Mouse (Mus musculus) hindbrain, embryonic 15.5 days (tissue): ENCODE results near the gene Stard3. TPM values are rescaled to one million over a fixed set of nuclear protein-coding genes. Genes with fewer than 3 reads are reported as not detected.

Source experiments
- ATAC-seq: fragments of 200-750 bp; cut with Nextera tagmentation; 2 replicates; pipeline ENCODE4 v1.8.0; 2017; ENCODE audit warnings: low read depth, moderate number of reproducible peaks, moderate TSS enrichment; ENCODE audit not compliant: low FRiP score
- H3K27ac ChIP-seq: fragments of 300-500 bp; sonication (generic); replicated peaks from 2 replicates; pipeline ENCODE4 v1.5.1; 2015; ENCODE audit warnings: mild to moderate bottlenecking, inconsistent platforms
- H3K27me3 ChIP-seq: fragments of 300-500 bp; sonication (generic); 2 replicates; pipeline ENCODE4 v1.6.1; 2015; ENCODE audit warnings: control low read depth, inconsistent platforms
- H3K36me3 ChIP-seq: fragments of 300-500 bp; sonication (generic); 2 replicates; pipeline ENCODE4 v1.6.1; 2015; ENCODE audit warnings: control low read depth, inconsistent platforms
- H3K4me1 ChIP-seq: fragments of 300-500 bp; sonication (generic); replicated peaks from 2 replicates; pipeline ENCODE4 v1.6.1; 2015; ENCODE audit warnings: control low read depth, inconsistent platforms
- H3K4me2 ChIP-seq: fragments of 300-500 bp; sonication (generic); 2 replicates; pipeline ENCODE4 v1.6.1; 2015; ENCODE audit warnings: moderate library complexity, mild to moderate bottlenecking, inconsistent platforms
- H3K4me3 ChIP-seq: fragments of 300-500 bp; sonication (generic); 2 replicates; pipeline ENCODE4 v1.5.1; 2015; ENCODE audit warnings: mild to moderate bottlenecking, inconsistent platforms
- H3K9ac ChIP-seq: fragments of 300-500 bp; sonication (generic); 2 replicates; pipeline ENCODE4 v1.6.1; 2015; ENCODE audit warnings: inconsistent platforms
- H3K9me3 ChIP-seq: fragments of 300-500 bp; sonication (generic); 2 replicates; pipeline ENCODE4 v1.6.1; 2016; ENCODE audit warnings: control low read depth, inconsistent platforms
- WGBS: fragments of 180-500 bp; shearing (Covaris S2); methylation state at CpG from one replicate; pipeline ENCODE4 v1.1.7; 2015; 5-methylcytosine and 5-hydroxymethylcytosine counted together
- polyA plus RNA-seq: library from polyadenylated mRNA; unstranded; fragments of >200 nt; fragmentation: Nextera tagmentation; extraction: Ambion mirVana; gene quantifications from 2 replicates; pipeline ENCODE4 v1.2.1, GENCODE M21; 2015

Stard3 gene
- polyA plus RNA-seq, 1 experiment from 2014 or later = 40.3 TPM

DNA sequence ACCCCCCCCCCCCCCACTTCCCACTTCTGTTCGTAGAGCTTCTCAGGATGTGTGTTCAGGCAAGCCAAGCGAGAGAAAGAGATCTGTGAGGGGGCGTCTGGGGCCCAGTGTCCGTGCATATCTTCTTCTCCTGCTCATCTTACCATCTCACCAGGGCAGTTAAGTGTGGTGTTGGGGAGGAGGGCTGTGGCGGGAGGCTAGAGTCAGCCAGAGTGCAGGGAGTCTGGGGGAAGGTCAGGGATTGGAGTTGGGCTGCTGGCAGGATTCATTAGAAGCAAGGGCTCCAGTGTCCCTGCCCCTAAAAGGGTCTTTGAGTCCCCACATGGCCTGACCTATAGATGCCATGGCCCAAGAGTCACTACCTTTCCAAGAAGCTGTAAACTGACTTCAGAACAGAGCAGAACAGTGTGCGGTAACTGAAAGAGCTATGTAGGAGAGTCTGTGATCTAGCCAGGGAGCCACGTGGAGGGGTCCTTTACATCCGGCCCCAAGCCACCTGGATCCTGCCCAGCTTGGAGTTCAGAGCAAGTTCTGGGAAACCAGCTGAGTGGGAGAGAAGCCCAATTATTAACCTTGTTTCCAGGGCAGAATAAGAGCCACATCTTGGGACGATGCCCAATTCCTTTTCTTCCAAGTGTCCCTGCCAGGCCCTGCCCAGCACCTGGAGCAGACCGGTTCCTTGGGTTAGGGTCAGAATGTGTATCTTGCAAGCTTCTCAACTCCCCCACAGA lies 34.9 kb upstream of the Stard3 start:
- Histone ChIP-seq H3K4me1 (peaks cover 43% of the 10 kb centered on the region), H3K9ac (no peak overlapping the region), H3K9me3 (no peaks in the 10 kb centered on the region), H3K27ac (no peak overlapping the region), H3K27me3 (peaks cover 83% of the 10 kb centered on the region), H3K4me2 (no peak overlapping the region), H3K4me3 (no peak overlapping the region), H3K36me3 (no peaks in the 10 kb centered on the region)
- no peak for ATAC-seq
- whole genome bisulfite sequencing = 4% methylated on average over 10 of the region's 10 CpGs

DNA sequence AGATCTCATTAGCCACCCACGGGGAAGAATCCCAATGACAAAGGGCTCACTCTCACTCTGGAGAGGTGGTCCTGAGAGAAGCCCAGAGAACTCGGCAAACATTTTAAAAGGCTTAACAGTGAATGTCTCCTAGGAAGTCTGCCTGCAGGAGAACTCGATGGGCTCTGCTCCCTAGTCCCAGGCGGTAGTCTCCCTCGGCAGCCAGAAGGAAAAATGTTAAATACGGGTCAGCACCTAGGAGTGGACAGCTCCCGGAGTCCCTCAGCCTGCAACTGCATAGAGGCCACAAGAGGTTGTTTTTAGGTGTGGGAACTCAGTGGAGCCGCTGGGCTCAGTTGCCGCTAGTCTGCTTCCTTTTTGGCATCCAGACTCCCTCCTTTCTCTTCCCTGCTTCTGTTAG lies 34.2 kb upstream of the Stard3 start:
- H3K9me3 ChIP-seq = no peaks in the 10 kb centered on the region
- WGBS = 1% methylated on average over 9 of the region's 9 CpGs
- H3K27me3 ChIP-seq = peaks cover 77% of the 10 kb centered on the region
- H3K27ac ChIP-seq = no peak overlapping the region
- H3K36me3 ChIP-seq = no peaks in the 10 kb centered on the region
- ATAC-seq = no peak
- no peak overlapping the region for H3K4me3 ChIP-seq
- peak overlapping the region; percentile 55 for H3K4me2 ChIP-seq
- peaks cover 44% of the 10 kb centered on the region for H3K4me1 ChIP-seq
- no peak overlapping the region for H3K9ac ChIP-seq

DNA sequence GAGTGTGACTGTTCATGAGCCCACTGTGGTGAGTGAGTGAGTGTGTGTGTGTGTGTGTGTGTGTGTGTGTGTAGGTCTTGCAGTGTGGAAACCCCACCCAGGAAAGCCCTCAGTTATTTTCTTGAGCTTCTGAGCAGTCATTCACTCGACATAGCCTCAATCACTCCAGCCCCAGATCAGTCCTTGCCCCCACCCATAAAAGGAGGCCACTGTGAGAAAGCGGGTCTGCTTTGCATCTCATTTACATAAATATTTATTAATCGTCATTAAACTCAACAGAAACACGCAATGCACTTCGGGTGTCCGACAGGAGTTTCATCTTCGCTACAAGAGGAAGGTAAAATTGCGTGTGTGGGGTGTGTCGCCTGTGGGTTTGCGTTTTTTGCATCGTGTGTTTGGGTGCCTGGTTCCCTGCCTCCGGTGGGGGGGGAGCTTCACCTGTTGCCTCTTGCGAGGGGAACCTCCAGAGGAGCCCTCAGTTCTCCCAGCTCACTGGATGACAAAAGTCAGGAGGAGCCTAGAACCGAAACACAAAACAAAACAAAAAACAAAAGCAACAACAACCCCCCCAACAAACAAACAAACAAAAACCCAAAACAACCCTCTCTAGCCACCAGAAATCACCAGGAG lies 32.9 kb upstream of the Stard3 start:
- peak overlapping the region; percentile 46 for H3K4me3 ChIP-seq
- H3K27me3 ChIP-seq = peaks cover 72% of the 10 kb centered on the region
- WGBS = 4% methylated on average over 14 of the region's 14 CpGs
- H3K4me1 ChIP-seq = peaks cover 34% of the 10 kb centered on the region
- H3K36me3 ChIP-seq = no peaks in the 10 kb centered on the region
- H3K9me3 ChIP-seq = no peaks in the 10 kb centered on the region
- ATAC-seq = no peak
- 0 out of 2 replicates have a peak overlapping the region, but pooled peaks have one; percentile 87 for H3K27ac ChIP-seq
- H3K9ac ChIP-seq = no peak overlapping the region
- H3K4me2 ChIP-seq = peak overlapping the region; percentile 55

DNA sequence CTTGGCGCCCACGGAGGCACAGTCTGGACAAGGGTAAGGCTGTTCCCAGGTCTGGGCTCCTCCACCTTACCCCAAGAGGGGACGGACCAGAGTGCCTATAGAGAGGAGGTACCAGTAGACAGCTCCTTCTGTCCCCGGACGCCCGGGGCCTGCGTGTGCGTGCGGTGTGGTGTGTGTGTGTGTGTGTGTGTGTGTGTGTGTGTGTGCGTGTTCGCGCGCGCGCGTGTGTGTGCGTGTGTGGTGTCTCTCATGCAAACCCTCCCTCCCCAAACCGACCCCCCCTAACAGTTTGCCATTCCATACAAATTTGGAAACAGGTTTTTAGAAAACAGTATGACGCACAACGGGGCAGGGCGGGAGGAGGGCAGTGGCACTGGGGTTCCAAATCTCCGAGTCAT lies 32.3 kb upstream of the Stard3 start:
- Histone ChIP-seq H3K9ac (no peak overlapping the region), H3K27me3 (peaks cover 76% of the 10 kb centered on the region), H3K9me3 (no peaks in the 10 kb centered on the region), H3K4me3 (peak overlapping the region; percentile 46), H3K36me3 (no peaks in the 10 kb centered on the region), H3K4me2 (peak overlapping the region; percentile 55), H3K4me1 (peaks cover 31% of the 10 kb centered on the region), H3K27ac (peak overlapping the region; percentile 87)
- no peak for ATAC-seq
- 2% methylated on average over 20 of the region's 22 CpGs for WGBS

DNA sequence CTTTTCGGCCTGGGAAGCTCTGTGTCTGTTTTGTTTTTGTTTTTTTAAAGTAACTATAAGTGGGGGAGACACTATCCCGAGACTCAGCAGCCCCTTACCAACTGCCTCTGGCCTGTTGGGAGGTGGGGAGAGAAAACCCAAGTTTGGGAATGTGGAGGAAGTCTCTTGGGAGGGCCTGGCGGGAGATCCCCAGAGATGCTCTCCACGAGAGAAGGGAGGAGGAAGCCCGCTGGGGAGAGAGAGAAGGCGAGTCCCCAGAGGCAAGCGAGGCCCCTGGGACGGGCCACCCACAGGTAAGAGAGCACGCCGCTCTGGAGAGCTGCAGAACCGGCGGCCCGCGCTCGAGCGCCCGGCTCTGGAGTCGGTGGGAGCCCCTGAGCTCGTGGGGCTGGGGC lies 31.4 kb upstream of the Stard3 start:
- WGBS = under 1% methylated on average over 19 of the region's 19 CpGs
- peaks cover 76% of the 10 kb centered on the region for H3K27me3 ChIP-seq
- H3K9me3 ChIP-seq = no peaks in the 10 kb centered on the region
- peak overlapping the region; percentile 61 for H3K9ac ChIP-seq
- peak overlapping the region; percentile 46 for H3K4me3 ChIP-seq
- peak overlapping the region; percentile 55 for H3K4me2 ChIP-seq
- ATAC-seq = no peak
- peaks cover 26% of the 10 kb centered on the region for H3K4me1 ChIP-seq
- no peaks in the 10 kb centered on the region for H3K36me3 ChIP-seq
- peak overlapping the region; percentile 87 for H3K27ac ChIP-seq

DNA sequence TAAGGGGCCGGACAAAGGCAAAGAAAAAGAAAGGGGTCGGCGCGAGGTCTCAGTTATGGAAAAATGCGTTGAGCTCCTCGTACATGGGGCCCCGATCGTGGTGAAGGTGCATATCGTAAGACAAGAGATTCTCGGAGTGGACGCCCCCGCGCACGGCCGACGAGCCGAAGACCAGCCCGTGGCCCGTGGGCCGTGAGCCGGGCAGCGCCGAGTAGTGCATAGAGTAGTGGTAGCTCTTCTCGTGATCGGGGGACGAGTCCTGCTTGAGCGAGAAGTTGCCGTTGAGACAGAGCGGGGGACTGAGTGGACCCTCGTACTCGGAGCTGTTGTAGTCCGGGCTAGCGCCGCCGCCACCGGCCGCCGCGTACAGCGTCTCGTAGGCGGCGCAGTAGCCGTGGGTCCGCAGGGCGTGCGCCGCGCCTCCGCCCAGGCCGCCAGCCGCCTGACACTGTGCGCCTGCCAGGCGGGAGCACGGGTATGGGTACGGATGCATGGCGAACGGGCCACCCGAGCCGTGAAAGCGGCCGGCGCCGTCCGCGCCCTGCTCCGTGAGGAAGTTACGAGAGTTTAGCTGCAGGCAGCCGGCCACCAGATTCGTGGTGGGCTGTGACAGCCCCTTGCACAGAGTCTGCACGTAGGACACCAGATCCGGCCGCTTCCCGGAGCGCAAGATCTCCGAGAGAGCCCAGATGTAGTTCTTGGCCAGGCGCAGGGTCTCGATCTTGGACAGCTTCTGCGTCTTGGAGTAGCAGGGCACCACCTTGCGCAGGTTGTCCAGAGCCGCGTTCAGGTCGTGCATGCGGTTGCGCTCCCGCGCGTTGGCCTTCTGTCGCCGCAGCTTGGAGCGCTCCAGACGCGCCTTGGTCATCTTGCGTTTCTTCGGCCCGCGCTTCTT lies 30.8 kb upstream of the Stard3 start:
- Histone ChIP-seq H3K27ac (peak overlapping the region; percentile 87), H3K4me1 (peaks cover 26% of the 10 kb centered on the region), H3K36me3 (no peaks in the 10 kb centered on the region), H3K9ac (peak overlapping the region; percentile 61), H3K9me3 (no peaks in the 10 kb centered on the region), H3K4me2 (peak overlapping the region; percentile 55), H3K27me3 (peaks cover 76% of the 10 kb centered on the region), H3K4me3 (peak overlapping the region; percentile 46)
- ATAC-seq = no peak
- under 1% methylated on average over 96 of the region's 97 CpGs for WGBS

DNA sequence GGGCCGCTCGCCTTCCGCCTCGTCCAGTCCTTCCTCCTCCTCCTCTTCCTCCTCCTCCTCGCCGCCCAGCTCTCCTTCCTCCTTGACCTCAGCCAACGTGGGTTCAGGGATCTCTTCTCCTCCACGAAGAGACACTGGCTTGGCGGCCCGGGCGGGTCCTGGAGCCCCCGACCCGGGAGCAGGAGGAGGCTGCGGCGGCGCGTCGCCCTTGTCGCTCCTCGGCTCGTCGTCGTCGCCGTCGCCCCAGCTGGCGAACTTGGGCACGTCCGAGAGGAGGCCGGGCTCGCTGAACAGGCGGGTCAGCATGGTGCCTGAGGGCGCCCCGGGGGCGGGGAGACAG lies 30.2 kb upstream of the Stard3 start:
- WGBS = under 1% methylated on average over 33 of the region's 35 CpGs
- H3K4me3 ChIP-seq = peak overlapping the region; percentile 46
- ATAC-seq = no peak
- H3K4me1 ChIP-seq = peaks cover 26% of the 10 kb centered on the region
- H3K27me3 ChIP-seq = peaks cover 76% of the 10 kb centered on the region
- H3K27ac ChIP-seq = peak overlapping the region; percentile 87
- H3K9ac ChIP-seq = peak overlapping the region; percentile 61
- H3K9me3 ChIP-seq = no peaks in the 10 kb centered on the region
- peak overlapping the region; percentile 55 for H3K4me2 ChIP-seq
- no peaks in the 10 kb centered on the region for H3K36me3 ChIP-seq

DNA sequence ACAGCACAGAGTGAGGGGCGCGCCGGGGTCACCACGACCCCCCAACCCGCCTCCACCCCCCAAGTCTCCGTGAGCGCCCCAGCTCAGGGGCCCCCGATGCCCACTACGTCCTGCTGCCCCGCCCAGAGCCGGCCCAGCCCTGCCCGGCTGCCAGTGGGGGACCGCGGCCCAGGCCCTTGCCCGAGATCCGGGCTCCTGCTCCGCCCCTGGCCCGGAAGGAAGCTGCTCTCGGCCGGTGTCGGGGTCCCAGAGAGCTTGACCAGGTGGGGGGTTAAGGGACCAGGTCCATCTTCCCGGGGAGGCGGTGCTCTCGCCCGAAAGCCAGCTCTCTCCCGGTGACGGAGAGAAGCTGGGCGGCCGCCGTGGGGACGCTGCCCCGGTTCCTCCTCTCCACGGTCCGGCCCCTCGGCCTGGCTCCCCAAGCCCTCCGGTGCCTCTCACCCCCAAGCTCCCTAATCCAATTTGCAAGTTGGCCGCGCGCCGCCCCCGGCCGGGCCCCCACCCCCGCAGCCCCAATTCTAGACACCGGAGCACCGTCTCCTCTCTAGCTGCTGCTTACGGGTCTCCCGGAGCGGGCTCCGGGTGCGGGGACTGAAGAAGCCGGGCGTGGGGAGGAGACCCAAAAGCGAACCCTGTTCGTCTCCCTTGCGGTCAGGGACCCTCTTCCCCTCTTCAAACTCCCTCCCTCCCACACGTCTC lies 29.6 kb upstream of the Stard3 start:
- Histone ChIP-seq H3K27ac (peak overlapping the region; percentile 87), H3K9me3 (no peaks in the 10 kb centered on the region), H3K4me3 (peak overlapping the region; percentile 46), H3K4me1 (peaks cover 29% of the 10 kb centered on the region), H3K36me3 (no peaks in the 10 kb centered on the region), H3K4me2 (peak overlapping the region; percentile 55), H3K9ac (peak overlapping the region; percentile 61), H3K27me3 (peaks cover 76% of the 10 kb centered on the region)
- ATAC-seq = no peak
- WGBS = under 1% methylated on average over 50 of the region's 56 CpGs

DNA sequence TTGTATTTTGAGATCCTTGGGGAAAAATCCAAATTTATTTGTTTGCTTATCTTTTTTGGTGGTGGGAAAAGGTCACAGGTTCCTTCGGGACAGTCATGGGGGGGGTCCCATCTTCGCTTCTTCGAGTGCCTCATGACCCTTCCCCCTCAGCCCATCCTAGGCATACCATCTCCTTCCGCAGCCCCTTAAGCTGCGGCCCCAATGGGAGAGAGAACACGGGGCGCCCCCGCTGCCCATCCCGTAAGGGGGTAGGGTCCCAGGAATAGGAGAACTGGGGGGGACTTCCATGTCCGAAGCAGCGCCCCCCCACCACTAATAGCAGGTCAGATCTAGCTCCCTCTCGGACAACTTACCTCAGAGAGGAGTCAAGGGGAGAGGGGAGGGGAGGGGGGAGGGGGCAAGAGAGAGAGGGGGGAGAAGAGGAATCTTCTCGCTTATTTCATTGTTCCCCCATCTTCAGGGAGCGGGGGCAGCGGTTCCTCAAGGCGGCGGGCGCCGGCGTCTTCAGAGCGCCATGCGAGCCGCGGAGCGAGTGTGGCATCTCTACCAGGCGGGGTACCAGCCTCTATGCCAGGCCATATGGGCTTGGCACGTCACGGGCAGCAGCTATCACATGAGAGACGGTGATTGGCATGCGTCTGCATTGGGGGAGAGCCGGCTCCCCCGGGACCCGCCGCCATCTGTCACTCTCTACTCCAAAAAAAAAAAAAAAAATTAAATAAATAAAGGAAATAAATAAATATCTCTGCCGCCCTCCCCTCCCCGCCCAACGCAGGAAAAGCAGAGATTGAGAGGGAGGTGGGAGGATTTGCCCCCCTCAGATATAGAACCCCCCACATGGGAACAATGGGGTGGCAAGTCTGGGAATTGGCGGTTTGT lies 28.8 kb upstream of the Stard3 start, which contains the start of gene Neurod2:
Gene Neurod2, minus strand, starts transcription at position 568 of the 879 bp plus-strand sequence.
- H3K9ac ChIP-seq = peak within 1 kb of the TSS; percentile 61
- H3K27me3 ChIP-seq = peaks cover 77% of the 10 kb centered on the region
- no peaks in the 10 kb centered on the region for H3K36me3 ChIP-seq
- H3K4me2 ChIP-seq = peak within 1 kb of the TSS; percentile 55
- ATAC-seq = 0 out of 2 replicates have a peak, but pooled peaks have one; percentile 44
- H3K4me3 ChIP-seq = peak within 1 kb of the TSS; percentile 46
- no peaks in the 10 kb centered on the region for H3K9me3 ChIP-seq
- H3K4me1 ChIP-seq = peaks cover 36% of the 10 kb centered on the region
- H3K27ac ChIP-seq = peak within 1 kb of the TSS; percentile 87
- 2% methylated on average over 38 of the region's 38 CpGs for WGBS

DNA sequence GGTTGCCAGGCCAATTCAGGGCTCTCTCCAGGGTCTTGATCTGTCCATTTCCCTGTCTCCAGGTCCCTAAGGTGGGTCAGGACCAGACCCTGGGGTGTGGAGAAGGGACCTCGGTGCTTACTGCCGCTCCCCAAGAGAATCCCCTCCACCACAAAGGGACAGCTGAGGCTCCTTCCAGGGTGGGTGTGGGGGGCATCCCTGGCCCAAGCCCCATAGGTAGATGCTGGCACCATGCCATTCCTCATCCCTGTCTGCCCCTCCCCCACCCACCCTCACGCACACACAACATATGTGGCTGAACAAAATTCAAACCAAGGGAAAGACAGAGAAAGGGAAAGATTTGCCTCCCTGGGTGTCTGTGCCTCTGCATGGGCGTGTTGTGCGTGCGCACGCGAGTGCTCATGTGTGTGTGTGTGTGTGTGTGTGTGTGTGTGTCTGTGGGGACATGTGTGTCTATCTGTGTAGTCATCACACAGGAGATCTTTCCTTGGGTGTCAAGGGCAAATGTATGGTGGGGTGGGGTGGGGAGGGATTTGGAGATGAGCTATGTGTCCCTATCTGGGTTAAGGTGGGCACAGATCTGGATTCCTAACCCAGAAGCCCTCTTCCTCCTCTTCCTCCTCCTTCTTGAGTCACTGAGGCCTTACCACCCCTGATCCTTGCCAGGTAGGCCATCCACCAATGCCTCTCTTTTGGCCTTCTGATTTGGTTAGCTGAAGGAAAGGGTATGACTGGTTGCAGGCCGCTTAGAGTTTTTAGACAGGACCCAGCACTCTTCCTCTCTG lies 28.0 kb upstream of the Stard3 start:
- Histone ChIP-seq H3K4me1 (peaks cover 45% of the 10 kb centered on the region), H3K36me3 (no peaks in the 10 kb centered on the region), H3K27ac (peak overlapping the region; percentile 87), H3K9me3 (no peaks in the 10 kb centered on the region), H3K27me3 (peaks cover 76% of the 10 kb centered on the region), H3K9ac (no peak overlapping the region), H3K4me2 (peak overlapping the region; percentile 55), H3K4me3 (peak overlapping the region; percentile 46; the same call in 1 of the 2 replicates)
- 28% methylated on average over 9 of the region's 9 CpGs for WGBS
- ATAC-seq = no peak
